Mouse (Mus musculus): Measurements from ENCODE around the gene Gxylt2. TPM values are rescaled to one million over a fixed set of nuclear protein-coding genes. Genes with fewer than 3 reads are reported as not detected.

Gxylt2 gene
- polyA plus RNA-seq, 1 experiment from 2014 or later, result 0.13 TPM

DNA sequence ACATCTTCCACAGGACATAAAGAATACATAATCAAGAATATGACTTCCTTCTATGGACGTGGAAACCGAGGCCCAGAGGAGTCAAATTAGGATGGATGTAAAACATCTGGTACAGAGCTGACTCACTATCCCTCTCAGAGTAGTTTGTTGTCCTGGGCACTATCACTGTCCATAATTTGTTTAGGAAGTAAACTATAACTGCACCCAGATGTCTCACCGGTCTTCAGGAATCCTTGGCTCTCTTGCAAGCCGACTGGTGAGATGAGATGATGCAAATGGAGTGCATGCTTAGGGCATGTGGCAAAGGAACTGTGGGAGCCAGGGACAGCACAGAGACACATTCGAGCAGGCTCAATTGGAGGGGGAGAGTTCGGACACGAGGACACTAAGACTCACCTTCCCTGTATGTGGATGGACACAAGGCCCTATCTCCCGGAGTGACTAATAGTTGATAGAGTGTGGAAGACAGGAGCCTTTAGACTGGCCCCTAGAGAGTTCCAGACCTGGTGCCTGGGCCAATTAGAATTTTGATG lies 10.8 kb downstream of the Gxylt2 start:
- WGBS (ENCODE audit: insufficient replicate concordance), result 67% methylated on average over 8 of the region's 8 CpGs
- H3K27ac ChIP-seq, result no peak overlapping the region
- DNase-seq, result no peak
- H3K4me1 ChIP-seq (replicated peaks), result 0 out of 2 replicates have a peak, but pooled peaks cover 3% of the 10 kb centered on the region
- H3K27me3 ChIP-seq, result no peaks in the 10 kb centered on the region
- no peak overlapping the region for H3K9ac ChIP-seq
- H3K36me3 ChIP-seq, result no peaks in the 10 kb centered on the region
- H3K4me3 ChIP-seq (replicated peaks), result no peak overlapping the region
- no peak for ATAC-seq (ENCODE audit: low read depth)
- no peak overlapping the region for H3K4me2 ChIP-seq
- no peaks in the 10 kb centered on the region for H3K9me3 ChIP-seq (replicated peaks)

DNA sequence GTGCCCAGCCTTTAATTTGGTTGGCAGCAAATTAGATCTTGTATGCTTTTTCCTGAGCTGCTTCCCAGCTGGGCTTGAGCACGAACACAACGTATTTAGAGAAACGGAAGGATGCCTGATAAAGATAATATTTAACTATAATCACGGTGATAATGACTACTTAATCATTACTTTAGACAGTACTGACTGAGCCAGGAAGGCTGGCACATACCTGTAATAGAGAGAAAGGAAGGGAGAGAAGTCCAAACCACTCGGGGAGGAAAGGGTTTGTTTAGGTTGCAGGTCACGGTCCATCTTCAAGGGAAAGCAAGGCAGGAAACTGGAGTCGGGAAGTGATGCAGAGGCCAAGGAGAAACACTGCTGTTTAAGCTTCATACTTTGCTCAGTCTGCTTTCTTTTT lies 11.6 kb downstream of the Gxylt2 start:
- DNase-seq (no peak), ATAC-seq (ENCODE audit: low read depth) (no peak)
- Histone ChIP-seq H3K9me3 (replicated peaks) (no peaks in the 10 kb centered on the region), H3K4me1 (replicated peaks) (peaks cover 6% of the 10 kb centered on the region; the same call in 1 of the 2 replicates), H3K27me3 (no peaks in the 10 kb centered on the region), H3K36me3 (no peaks in the 10 kb centered on the region), H3K4me2 (no peak overlapping the region), H3K9ac (no peak overlapping the region), H3K27ac (no peak overlapping the region), H3K4me3 (replicated peaks) (no peak overlapping the region)
- 61% methylated on average over 7 of the region's 7 CpGs for WGBS (ENCODE audit: insufficient replicate concordance)

DNA sequence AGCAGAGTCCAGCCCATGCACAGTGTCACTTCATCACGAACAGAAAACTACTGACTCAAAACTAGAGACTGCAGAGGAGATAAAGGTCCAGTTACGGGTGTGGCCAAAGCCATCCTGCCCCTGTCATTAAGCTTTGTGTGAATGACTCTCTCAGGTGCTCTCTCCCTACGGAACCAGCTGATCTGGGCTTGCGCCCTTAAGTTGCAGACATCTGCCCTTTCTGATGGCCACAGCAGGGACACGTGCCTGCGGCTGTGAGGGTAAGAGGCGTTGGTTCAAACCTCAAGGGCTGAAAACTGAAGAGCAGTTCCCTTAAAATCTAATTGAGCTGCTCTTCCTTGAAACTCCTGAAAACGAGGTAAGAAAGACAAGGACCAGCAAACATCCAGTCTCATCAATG lies 12.3 kb downstream of the Gxylt2 start:
- Histone ChIP-seq H3K27ac (no peak overlapping the region), H3K27me3 (no peaks in the 10 kb centered on the region), H3K36me3 (no peaks in the 10 kb centered on the region), H3K4me1 (replicated peaks) (peaks cover 6% of the 10 kb centered on the region; the same call in 1 of the 2 replicates), H3K4me3 (replicated peaks) (no peak overlapping the region), H3K9ac (no peak overlapping the region), H3K4me2 (no peak overlapping the region), H3K9me3 (replicated peaks) (no peaks in the 10 kb centered on the region)
- ATAC-seq (ENCODE audit: low read depth), result no peak
- WGBS (ENCODE audit: insufficient replicate concordance), result 55% methylated on average over 8 of the region's 8 CpGs
- DNase-seq, result no peak

DNA sequence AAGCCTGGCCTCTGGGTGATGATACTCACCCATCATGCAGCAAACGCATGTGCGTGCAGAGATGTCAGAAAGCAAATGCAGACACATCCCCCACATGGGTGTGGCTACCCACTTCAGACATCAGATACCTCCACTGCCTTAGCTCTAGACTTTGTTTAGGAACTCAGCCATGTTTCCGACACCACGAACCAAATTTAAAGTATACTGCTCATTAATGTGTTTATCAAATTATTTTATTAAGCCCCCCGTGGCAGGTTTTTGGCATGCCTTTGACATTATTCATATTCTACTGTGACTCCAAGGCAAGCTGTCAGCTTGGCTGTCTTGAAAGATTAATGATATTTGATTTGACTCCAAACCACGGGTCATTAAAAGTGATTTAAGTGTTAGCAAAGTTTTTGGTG lies 15.6 kb downstream of the Gxylt2 start:
- DNase-seq (no peak), ATAC-seq (ENCODE audit: low read depth) (no peak)
- Histone ChIP-seq H3K9ac (no peak overlapping the region), H3K27ac (no peak overlapping the region), H3K27me3 (no peaks in the 10 kb centered on the region), H3K36me3 (no peaks in the 10 kb centered on the region), H3K4me3 (replicated peaks) (no peak overlapping the region), H3K4me1 (replicated peaks) (peaks cover 6% of the 10 kb centered on the region; the same call in 1 of the 2 replicates), H3K4me2 (no peak overlapping the region), H3K9me3 (replicated peaks) (no peaks in the 10 kb centered on the region)
- WGBS (ENCODE audit: insufficient replicate concordance), result 44% methylated on average over 6 of the region's 6 CpGs

DNA sequence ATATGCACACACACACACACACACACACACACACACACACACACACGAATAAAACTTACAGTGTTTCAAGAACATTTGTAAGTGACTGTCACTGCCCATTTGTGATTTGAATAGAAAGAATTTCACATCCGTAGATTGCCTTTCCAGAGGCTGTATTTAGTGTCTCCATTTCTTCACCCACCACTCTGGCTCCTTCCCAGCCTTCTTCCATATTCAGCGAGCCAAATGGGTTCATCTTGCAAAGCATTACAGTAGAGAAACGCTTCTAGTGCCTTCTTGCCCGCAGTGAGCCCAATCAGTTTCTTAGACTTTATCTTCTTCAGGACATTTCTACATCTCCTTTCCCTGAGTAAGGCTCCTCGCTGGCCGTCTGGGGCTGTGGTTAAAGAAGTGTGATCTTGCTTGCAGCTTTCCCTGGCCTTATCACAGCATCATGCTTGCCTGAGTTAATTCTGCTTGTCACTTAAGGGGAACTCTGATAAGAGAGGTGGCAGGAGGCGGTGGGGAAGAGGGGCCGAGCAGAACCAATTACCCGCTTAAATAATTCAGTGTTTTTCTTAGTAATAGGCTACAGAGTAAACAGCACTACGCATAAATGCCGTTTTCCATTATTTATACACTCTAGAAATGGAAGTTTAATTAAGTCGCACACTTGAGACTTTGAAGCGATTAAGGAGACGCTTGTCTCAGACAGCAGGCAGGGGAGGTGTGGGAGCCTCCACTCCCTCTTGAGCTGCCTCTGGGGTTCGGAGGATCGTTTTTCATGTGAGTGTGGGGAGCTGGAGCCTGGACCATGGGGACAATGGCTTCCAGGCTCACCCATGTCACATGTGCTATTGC lies 16.6 kb downstream of the Gxylt2 start:
- no peaks in the 10 kb centered on the region for H3K9me3 ChIP-seq (replicated peaks)
- ATAC-seq (ENCODE audit: low read depth) (no peak), DNase-seq (no peak)
- H3K27ac ChIP-seq, result no peak overlapping the region
- peaks cover 6% of the 10 kb centered on the region; the same call in 1 of the 2 replicates for H3K4me1 ChIP-seq (replicated peaks)
- H3K27me3 ChIP-seq, result no peaks in the 10 kb centered on the region
- H3K4me2 ChIP-seq, result no peak overlapping the region
- no peak overlapping the region for H3K9ac ChIP-seq
- H3K36me3 ChIP-seq, result no peaks in the 10 kb centered on the region
- WGBS (ENCODE audit: insufficient replicate concordance), result 18% methylated on average over 17 of the region's 17 CpGs
- H3K4me3 ChIP-seq (replicated peaks), result no peak overlapping the region

DNA sequence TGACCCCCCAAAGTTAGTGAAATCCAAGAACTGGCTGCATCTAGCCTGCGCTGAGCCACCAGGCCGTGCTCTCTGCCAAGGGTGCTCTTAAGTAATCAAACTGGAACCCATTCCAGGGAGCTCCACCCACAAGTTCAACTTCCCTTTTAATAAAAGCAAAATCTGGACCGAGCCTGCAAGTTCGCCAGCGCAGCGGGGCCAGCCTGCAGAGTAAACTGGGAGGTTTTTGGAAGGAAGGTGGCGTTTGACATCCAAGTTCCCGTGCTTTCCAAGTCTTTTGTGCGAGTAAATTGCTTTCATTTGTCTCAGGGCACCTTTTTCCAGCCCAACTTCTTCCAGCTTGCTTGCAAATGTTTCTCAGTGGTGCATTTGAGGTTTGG lies 27.5 kb downstream of the Gxylt2 start:
- Histone ChIP-seq H3K4me3 (replicated peaks) (no peak overlapping the region), H3K4me1 (replicated peaks) (no peaks in the 10 kb centered on the region), H3K9ac (no peak overlapping the region), H3K27me3 (no peaks in the 10 kb centered on the region), H3K27ac (no peak overlapping the region), H3K4me2 (no peak overlapping the region), H3K36me3 (no peaks in the 10 kb centered on the region), H3K9me3 (replicated peaks) (no peaks in the 10 kb centered on the region)
- no peak for ATAC-seq (ENCODE audit: low read depth)
- no peak for DNase-seq
- 57% methylated on average over 9 of the region's 9 CpGs for WGBS (ENCODE audit: insufficient replicate concordance)

DNA sequence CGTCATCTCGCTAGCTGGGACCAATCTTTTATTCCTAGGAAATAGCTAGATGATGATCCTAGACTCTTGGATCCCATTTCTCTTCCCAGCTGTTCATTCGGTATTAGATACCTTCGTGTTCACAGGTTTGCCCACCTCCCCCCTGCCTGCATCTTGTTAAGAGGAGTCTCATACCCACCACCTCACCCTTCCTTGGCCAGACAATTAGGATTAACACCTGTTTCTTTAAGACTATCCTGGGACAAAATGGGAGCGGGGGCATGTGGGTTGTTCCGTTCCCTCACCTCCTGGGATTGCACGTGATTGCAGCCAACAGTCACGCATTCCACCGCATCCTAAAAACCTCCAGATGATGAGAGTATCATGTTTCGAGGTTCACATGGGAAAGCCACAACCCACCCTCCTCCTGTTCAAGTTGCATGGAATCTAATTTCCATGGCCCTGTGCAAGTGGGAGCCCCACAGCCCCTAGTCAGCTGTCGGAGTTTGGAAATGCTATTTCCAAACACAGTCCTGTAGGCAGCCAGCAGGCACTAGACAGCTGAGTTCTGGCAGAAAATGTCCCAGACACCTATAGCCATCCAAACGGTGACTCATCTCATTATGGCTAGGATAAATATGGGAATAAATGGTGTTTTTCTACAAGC lies 28.0 kb downstream of the Gxylt2 start:
- Histone ChIP-seq H3K4me1 (replicated peaks) (no peaks in the 10 kb centered on the region), H3K9ac (no peak overlapping the region), H3K27me3 (no peaks in the 10 kb centered on the region), H3K27ac (no peak overlapping the region), H3K4me2 (no peak overlapping the region), H3K4me3 (replicated peaks) (no peak overlapping the region), H3K9me3 (replicated peaks) (no peaks in the 10 kb centered on the region), H3K36me3 (no peaks in the 10 kb centered on the region)
- 71% methylated on average over 12 of the region's 12 CpGs for WGBS (ENCODE audit: insufficient replicate concordance)
- DNase-seq, result no peak
- no peak for ATAC-seq (ENCODE audit: low read depth)

DNA sequence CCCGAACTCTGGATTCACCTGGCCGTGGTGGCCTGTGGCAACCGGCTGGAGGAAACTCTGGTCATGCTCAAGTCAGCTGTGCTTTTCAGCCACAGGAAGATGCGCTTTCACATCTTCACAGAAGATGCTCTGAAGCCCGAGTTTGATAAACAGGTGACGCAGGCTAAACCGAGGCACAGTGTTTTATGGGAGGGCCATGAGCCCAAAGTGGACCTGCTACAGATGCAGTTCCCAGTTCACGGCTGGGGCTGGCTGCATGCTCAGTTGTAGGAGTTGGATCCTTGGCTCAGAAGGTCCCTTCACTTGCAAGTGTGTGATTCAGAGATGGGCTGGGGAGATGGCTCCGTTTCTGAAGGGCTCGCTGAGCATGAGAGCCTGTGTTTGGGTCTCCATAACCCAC lies 28.7 kb downstream of the Gxylt2 start:
- Histone ChIP-seq H3K36me3 (no peaks in the 10 kb centered on the region), H3K4me2 (no peak overlapping the region), H3K4me3 (replicated peaks) (no peak overlapping the region), H3K9me3 (replicated peaks) (no peaks in the 10 kb centered on the region), H3K27me3 (no peaks in the 10 kb centered on the region), H3K9ac (no peak overlapping the region), H3K4me1 (replicated peaks) (no peaks in the 10 kb centered on the region), H3K27ac (no peak overlapping the region)
- DNase-seq (no peak), ATAC-seq (ENCODE audit: low read depth) (no peak)
- 74% methylated on average over 10 of the region's 10 CpGs for WGBS (ENCODE audit: insufficient replicate concordance)

DNA sequence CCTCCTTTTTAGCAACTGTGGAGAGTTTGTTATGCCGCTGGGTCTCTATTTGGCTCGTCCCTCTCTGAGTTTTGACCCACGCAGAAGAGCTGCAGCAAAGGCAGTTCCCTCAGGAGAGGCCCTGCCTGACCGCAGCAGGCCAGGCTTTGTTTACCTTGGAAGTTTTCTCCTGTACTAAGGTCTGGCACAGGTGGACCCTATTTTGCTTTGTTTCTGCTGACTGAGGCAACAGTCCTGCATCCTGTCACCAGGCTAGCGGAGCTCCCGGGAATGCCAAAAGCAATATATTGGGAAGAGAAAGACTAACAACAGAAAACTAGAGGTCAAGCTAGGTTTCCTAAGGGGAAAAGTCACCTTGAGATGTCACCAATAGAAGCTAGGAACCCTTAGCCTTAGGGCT lies 29.8 kb downstream of the Gxylt2 start:
- H3K4me3 ChIP-seq (replicated peaks), result no peak overlapping the region
- H3K27ac ChIP-seq, result no peak overlapping the region
- no peak overlapping the region for H3K9ac ChIP-seq
- DNase-seq, result no peak
- 73% methylated on average over 6 of the region's 6 CpGs for WGBS (ENCODE audit: insufficient replicate concordance)
- ATAC-seq (ENCODE audit: low read depth), result no peak
- H3K27me3 ChIP-seq, result no peaks in the 10 kb centered on the region
- no peaks in the 10 kb centered on the region for H3K36me3 ChIP-seq
- H3K9me3 ChIP-seq (replicated peaks), result no peaks in the 10 kb centered on the region
- no peaks in the 10 kb centered on the region for H3K4me1 ChIP-seq (replicated peaks)
- no peak overlapping the region for H3K4me2 ChIP-seq

DNA sequence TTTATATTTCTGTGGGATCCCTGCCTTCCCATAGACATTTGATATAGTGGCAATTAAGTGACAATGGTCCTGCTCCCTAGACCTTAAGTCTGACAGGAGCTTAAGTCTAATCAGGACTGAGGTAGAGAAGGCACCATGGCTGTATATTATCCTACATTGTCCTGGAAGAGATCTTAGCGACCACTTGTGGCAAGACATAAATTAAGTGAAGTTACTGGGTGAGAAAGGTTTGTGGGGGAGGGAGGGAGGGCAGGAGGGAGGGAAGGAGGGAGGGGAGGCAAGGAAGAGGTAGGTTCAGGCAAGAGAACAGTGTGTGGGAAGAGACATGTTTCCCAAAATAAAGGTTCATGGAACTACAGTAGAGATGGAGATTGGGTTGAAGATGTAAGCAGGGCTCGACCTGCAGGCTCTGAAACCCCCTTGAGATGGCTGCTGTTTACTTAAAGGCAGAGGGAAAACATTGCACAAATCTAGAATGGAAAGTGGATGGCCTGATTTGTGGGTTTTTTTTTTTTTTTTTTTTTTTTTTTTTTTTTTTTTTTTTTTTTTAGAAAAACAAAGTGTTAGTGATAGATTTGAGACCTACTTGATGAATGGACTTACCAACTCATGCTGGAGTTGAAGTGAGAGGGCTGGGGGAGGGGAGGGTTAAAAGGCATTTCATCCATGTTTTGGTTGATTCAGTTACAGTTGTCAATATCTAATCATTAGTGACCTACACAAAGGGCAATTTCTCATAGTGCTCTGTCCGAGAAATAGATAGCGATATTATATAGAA lies 54.1 kb downstream of the Gxylt2 start:
- WGBS (ENCODE audit: insufficient replicate concordance), result 59% methylated on average over 4 of the region's 4 CpGs
- no peaks in the 10 kb centered on the region for H3K27me3 ChIP-seq

DNA sequence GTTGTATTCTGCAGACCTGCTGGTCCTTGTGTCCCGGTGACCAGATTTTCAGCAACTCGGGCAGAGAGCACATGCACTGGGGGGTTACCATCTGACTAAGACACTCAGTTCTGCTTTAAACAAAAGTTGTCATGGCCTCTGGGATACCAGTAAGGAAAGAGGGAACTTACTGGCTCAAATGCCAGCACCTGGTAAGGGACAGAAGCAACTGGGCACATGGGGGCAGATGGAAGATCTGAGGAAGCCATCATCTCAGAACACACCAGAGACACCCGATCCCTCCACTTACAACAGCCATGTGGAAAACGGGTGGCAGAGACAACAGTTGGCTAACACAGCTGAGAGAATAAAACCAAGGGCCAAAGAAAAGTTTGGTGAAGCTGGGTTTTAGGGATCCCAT lies 63.2 kb downstream of the Gxylt2 start:
- no peak overlapping the region for H3K4me2 ChIP-seq
- no peak overlapping the region for H3K4me3 ChIP-seq (replicated peaks)
- no peaks in the 10 kb centered on the region for H3K36me3 ChIP-seq
- H3K4me1 ChIP-seq (replicated peaks), result no peaks in the 10 kb centered on the region
- 63% methylated on average over 4 of the region's 4 CpGs for WGBS (ENCODE audit: insufficient replicate concordance)
- ATAC-seq (ENCODE audit: low read depth) (no peak), DNase-seq (no peak)
- H3K27ac ChIP-seq, result no peak overlapping the region
- no peaks in the 10 kb centered on the region for H3K9me3 ChIP-seq (replicated peaks)
- H3K27me3 ChIP-seq, result no peaks in the 10 kb centered on the region
- H3K9ac ChIP-seq, result no peak overlapping the region

More for the DNA sequence above, 54.1 kb downstream of the Gxylt2 start:
- no peaks in the 10 kb centered on the region for H3K4me1 ChIP-seq (replicated peaks)
- no peak overlapping the region for H3K27ac ChIP-seq
- H3K4me2 ChIP-seq, result no peak overlapping the region
- no peak for ATAC-seq (ENCODE audit: low read depth)
- no peak overlapping the region for H3K4me3 ChIP-seq (replicated peaks)
- no peaks in the 10 kb centered on the region for H3K9me3 ChIP-seq (replicated peaks)
- DNase-seq, result no peak
- H3K9ac ChIP-seq, result no peak overlapping the region
- H3K36me3 ChIP-seq, result no peaks in the 10 kb centered on the region
